Mouse (Mus musculus): ENCODE measurements around the gene Tom1l2.

The Tom1l2 gene

DNA sequence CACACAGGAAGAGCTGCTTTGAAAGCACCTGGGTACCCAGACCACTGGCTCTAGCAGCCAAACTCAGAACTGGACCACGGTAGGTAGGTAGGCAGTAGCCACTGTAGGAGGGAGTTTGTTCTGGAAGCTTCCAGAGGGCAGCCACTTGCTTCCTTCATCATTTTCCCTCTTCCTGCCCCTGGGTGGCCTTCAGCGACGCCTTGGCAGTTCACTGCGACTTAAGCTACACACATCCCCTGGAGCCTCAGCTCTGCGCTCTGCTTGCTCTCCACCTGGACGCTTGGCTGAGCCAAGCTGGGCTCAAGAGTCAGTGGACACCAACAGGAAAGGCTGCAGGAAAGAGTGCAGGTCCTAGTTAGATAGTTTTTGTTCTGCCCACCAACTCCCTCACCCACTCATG is 174.7 kb downstream of the Tom1l2 start:
- no peak for DNase-seq (ENCODE audit: low spot score in 2 of 2)

GRCm38 (mm10) chr11:60176975-60177657 is 175.6 kb downstream of the Tom1l2 start:
- DNase-seq (ENCODE audit: low spot score in 2 of 2): no peak
